Mouse (Mus musculus): ENCODE measurements around the gene Fes. TPM values are rescaled to one million over a fixed set of nuclear protein-coding genes. Genes with fewer than 3 reads are reported as not detected.

Fes gene
- polyA plus RNA-seq (2012; fragmentation: generic; extraction: Trizol) = 1 to 10 TPM in 1 of 2 experiments, under 1 TPM in 1; 0.11 to 1.1 TPM

GRCm38 (mm10) chr7:80387633-80388543 is at the start of gene Fes:
Gene Fes, minus strand, starts transcription at chr7:80387946.

GRCm38 (mm10) chr7:80405188-80405695 is 17.5 kb upstream of the Fes start, which contains the start of gene Furin:
Gene Furin, minus strand, starts transcription at chr7:80405436.

GRCm38 (mm10) chr7:80371041-80371751 is 16.6 kb downstream of the Fes start, which contains the start of gene Man2a2:
Gene Man2a2, minus strand, starts transcription at chr7:80371375.

GRCm38 (mm10) chr7:80342858-80343257 is 44.9 kb downstream of the Fes start, which contains the start of gene Hddc3:
Gene Hddc3, plus strand, starts transcription at chr7:80343104.

GRCm38 (mm10) chr7:80340793-80341192 is 47.0 kb downstream of the Fes start, which contains the start of gene Unc45a:
Gene Unc45a, minus strand, starts transcription at chr7:80341005.

Other genes with a start within 250 kb of the Fes start
- gene Sema4b, start 201.1 kb downstream of the Fes start, polyA plus RNA-seq (2012; fragmentation: generic; extraction: Trizol) = 10 to 100 TPM in 1 of 2 experiments, 1 to 10 TPM in 1; 3.0 to 16.2 TPM
- gene Cib1, start 155.1 kb downstream of the Fes start, polyA plus RNA-seq (2012; fragmentation: generic; extraction: Trizol) = 100 to 1,000 TPM in 1 of 2 experiments, 10 to 100 TPM in 1; 74.6 to 126 TPM
- under 1 TPM; 0.25 to 0.87 TPM for gene Gdpgp1, start 155.1 kb downstream of the Fes start, polyA plus RNA-seq (2012; fragmentation: generic; extraction: Trizol)
- gene Ttll13, start 141.6 kb downstream of the Fes start, polyA plus RNA-seq (2012; fragmentation: generic; extraction: Trizol) = under 1 TPM; 0.02 to 0.85 TPM
- gene Ngrn, start 126.7 kb downstream of the Fes start, polyA plus RNA-seq (2012; fragmentation: generic; extraction: Trizol) = 10 to 100 TPM in 1 of 2 experiments, 1 to 10 TPM in 1; 8.6 to 32.7 TPM
- 1 to 10 TPM in 1 of 2 experiments, under 1 TPM in 1; 0.70 to 6.3 TPM for gene Vps33b, start 118.3 kb downstream of the Fes start, polyA plus RNA-seq (2012; fragmentation: generic; extraction: Trizol)
- gene Prc1, start 93.5 kb downstream of the Fes start, polyA plus RNA-seq (2012; fragmentation: generic; extraction: Trizol) = 10 to 100 TPM in 1 of 2 experiments, 1 to 10 TPM in 1; 4.9 to 55.9 TPM
- 1 to 10 TPM; 1.6 to 3.4 TPM for gene Rccd1, start 63.5 kb downstream of the Fes start, polyA plus RNA-seq (2012; fragmentation: generic; extraction: Trizol)
- 10 to 100 TPM; 17.4 to 26.2 TPM for gene Unc45a, start 46.9 kb downstream of the Fes start, polyA plus RNA-seq (2012; fragmentation: generic; extraction: Trizol)
- gene Hddc3, start 44.8 kb downstream of the Fes start, polyA plus RNA-seq (2012; fragmentation: generic; extraction: Trizol) = 10 to 100 TPM; 14.2 to 69.1 TPM
- 10 to 100 TPM in 1 of 2 experiments, 1 to 10 TPM in 1; 1.4 to 35.0 TPM for gene Man2a2, start 16.6 kb downstream of the Fes start, polyA plus RNA-seq (2012; fragmentation: generic; extraction: Trizol)
- 10 to 100 TPM; 12.8 to 50.9 TPM for gene Furin, start 17.5 kb upstream of the Fes start, polyA plus RNA-seq (2012; fragmentation: generic; extraction: Trizol)
- gene Blm, start 147.2 kb upstream of the Fes start, polyA plus RNA-seq (2012; fragmentation: generic; extraction: Trizol) = 1 to 10 TPM in 1 of 2 experiments, under 1 TPM in 1; 0.37 to 1.4 TPM

Data from C3H10T1/2 (cell line).